Mouse (Mus musculus) CH12.LX (cell line): ENCODE data around the gene Ankzf1.

Experiments
- CTCF ChIP-seq, 2 experiments: IDR thresholded peaks in 1 of 2; conservative IDR thresholded peaks in 1 of 2; 2 replicates each; pipeline ENCODE4 v1.5.1; 2011 to 2012; ENCODE audit warnings: low read depth in 2 of 2, low read length in 2 of 2, improper control_type of control experiment in 1 of 2, inconsistent platforms in 1 of 2, mild to moderate bottlenecking in 1 of 2, moderate library complexity in 1 of 2
- EP300 ChIP-seq: IDR thresholded peaks from 2 replicates; pipeline ENCODE4 v1.6.1; 2011; ENCODE audit warnings: low read length, improper control_type of control experiment
- MAX ChIP-seq: IDR thresholded peaks from 2 replicates; pipeline ENCODE4 v1.6.1; 2011; ENCODE audit warnings: low read length, improper control_type of control experiment
- POLR2A ChIP-seq: IDR thresholded peaks from 2 replicates; pipeline ENCODE4 v1.6.1; 2011; ENCODE audit warnings: low read depth, mild to moderate bottlenecking, improper control_type of control experiment, low read length
- RCOR1 ChIP-seq: conservative IDR thresholded peaks from 2 replicates; pipeline ENCODE4 v1.6.1; 2012; ENCODE audit warnings: low read depth, mild to moderate bottlenecking, inconsistent platforms, low read length, improper control_type of control experiment
- SIN3A ChIP-seq: IDR thresholded peaks from 2 replicates; pipeline ENCODE4 v1.6.1; 2012; ENCODE audit warnings: low read length, improper control_type of control experiment, inconsistent platforms
- USF2 ChIP-seq: conservative IDR thresholded peaks from 2 replicates; pipeline ENCODE4 v1.6.1; 2011; ENCODE audit warnings: low read depth, low read length, improper control_type of control experiment

GRCm38 (mm10) chr1:75192452-75192851, 501 bp downstream of the Ankzf1 start:
- TF ChIP-seq USF2 = no peak
- TF ChIP-seq CTCF (conservative IDR thresholded peaks at IDR 0.05 in 1 of 2, IDR thresholded peaks at IDR 0.05 in 1 of 2; ENCODE audit: low read depth in 2 of 2, low read length in 2 of 2) = no peak
- TF ChIP-seq POLR2A = no peak
- 0 out of 2 replicates have a peak, but pooled peaks have one; percentile 37 for TF ChIP-seq MAX
- no peak for TF ChIP-seq RCOR1
- peak; percentile 51 for TF ChIP-seq SIN3A
- peak; percentile 25; the same call in 1 of the 2 replicates for TF ChIP-seq EP300
